Mouse (Mus musculus) neutrophil, adult 65 days (primary cell): Measurements from ENCODE around the gene Tada2b. TPM values are rescaled to one million over a fixed set of nuclear protein-coding genes. Genes with fewer than 3 reads are reported as not detected.

Experiments
- total RNA-seq: library from RNA; stranded (reverse); gene quantifications from 2 replicates; pipeline ENCODE4 v1.2.4, GENCODE M21; 2023

The Tada2b gene
- 12.1 and 14.1 TPM in 2 replicates for total RNA-seq

DNA sequence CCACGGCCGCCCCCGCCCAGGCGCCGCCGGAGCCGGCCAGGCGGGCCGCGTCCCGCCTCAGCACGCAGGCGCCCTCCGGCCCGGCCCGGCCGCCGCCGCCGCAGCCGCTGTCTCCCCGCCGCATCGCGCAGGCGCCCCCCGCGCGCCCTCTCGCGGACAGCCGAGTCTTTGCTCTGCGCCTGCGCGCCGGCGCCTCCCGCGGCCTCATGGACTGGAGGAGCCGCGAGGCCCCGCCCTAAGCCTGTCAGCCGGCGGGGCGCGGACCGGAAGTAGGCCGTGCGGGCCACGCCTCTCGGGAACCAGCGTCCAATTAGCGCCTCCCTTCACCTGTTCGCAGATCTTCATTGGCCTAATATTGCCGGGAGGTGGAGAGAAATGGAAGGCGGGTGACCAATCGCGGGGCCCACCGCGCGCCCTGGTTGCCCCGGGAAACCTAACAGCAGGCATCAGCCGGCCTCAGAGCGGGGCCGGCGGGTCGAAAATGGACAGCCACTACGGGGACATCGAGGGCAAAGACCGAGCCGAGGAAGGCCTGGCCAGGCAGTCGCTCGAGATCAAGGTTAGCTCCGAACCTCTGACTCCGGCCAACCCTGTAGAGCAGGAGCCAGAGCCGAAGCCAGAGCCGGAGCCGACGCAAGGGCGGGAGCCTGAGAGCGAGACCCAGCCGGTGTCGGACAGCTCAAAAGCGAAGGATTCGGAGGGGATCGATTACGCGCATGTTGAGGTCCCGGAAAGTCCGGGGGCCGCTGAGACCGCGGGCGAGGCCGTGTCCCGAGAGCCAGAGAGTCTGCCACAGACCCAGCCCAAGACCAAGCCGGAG is at the start of gene Tada2b, which contains the start of gene Ccdc96:
Gene Tada2b, minus strand, starts transcription at position 115 of the 820 bp plus-strand sequence.
Gene Ccdc96, plus strand, starts transcription at position 418 of the 820 bp plus-strand sequence.

DNA sequence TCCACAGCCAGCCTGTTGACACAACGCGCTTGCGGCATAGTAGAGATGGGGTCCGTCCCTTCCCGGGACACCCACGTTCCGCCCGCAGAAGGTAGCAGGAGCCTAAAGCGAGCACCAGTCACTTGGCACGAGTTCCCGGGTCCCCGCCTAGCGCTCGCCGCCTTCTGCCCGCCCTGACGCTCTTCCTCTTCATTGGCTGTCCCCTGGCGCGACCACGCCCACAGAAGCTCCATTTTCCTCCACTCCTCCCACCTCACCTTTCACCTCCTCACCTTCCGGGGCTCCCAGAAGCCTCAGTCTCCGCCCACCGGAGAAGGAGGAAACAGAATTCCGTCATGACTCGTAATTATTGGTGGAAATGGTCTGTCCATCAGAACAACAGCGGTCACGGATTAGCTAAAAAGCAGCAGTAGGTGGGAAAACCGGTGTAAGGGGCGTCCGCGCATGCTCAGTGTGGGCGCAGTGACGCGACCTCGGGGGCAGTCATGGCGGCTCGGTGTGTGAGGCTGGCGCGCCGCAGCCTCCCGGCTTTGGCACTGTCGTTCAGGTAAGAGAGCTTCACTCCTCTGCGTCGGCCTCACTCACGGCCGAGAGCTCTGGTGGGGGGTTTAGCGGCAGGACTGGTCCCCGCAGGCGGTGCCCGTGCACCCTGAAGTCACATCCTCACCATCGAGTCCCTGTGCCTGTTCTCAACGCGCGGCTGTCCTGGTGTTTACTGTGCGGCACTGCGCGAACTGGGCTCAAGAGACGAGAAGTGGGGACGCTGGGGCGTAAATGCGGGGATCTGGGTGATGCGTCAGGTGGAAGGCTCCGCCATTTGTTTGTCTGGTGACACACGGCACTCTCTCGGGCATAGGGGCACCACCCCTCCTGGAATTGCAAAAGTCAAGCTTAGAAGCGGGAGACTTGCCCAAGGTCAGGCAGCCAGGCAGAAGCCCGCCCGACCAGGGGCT is 19.1 kb downstream of the Tada2b start, which contains the start of gene Grpel1:
Gene Grpel1, plus strand, starts transcription at position 290 of the 953 bp plus-strand sequence.

Other genes starting within 250 kb of the Tada2b start
- gene Sorcs2, start 86.1 kb downstream of the Tada2b start, total RNA-seq: 0.13 and 0.52 TPM in 2 replicates
- 24.2 and 25.0 TPM in 2 replicates for gene Grpel1, start 19.3 kb downstream of the Tada2b start, total RNA-seq
- 0.76 and 0.98 TPM in 2 replicates for gene Ccdc96, start 303 bp upstream of the Tada2b start, total RNA-seq
- 80.4 and 107 TPM in 2 replicates for gene Tbc1d14, start 109.0 kb upstream of the Tada2b start, total RNA-seq
- gene D5Ertd579e, start 211.7 kb upstream of the Tada2b start, total RNA-seq: 20.7 and 24.0 TPM in 2 replicates